Mouse (Mus musculus): ENCODE measurements at regions not wholly inside any gene's neighbourhood (a gene's known extent, or its start where the extent isn't known, plus 50 kb on each side); places are given as distances from the start of the nearest gene placed in this dataset.

DNA sequence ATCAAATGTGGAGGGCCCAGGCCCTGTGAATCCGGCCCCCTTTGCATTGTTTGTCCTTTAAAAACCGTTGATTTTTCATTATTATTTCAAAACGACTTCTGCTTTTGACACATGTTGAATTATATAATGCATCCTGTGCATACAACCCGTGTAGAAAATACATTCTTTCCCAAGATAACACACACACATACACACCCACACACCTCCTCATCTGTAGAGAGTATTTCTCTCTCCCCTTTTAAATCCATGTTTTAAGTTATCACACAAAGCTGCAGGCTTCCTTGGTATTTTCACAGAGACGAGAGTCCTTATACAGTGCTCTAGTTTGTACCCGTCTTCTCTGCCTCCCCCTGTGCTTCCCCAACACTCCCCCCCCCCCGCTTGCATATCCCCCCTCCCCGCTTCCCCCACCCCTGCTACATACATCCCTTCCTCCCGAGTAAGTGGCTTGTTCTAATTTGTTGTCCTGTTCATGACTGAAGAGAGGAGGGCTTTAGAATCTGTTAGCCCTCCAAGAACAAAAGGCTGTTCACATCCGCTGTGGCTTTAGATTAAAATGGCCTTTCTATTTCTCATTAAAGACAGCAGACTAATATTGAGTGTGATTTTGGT is 95.8 kb upstream of the Errfi1 start:
- 49% methylated on average over 10 of the region's 10 CpGs for WGBS
- DNase-seq: no peak
- H3K4me1 ChIP-seq (ENCODE audit: control insufficient read depth, insufficient read depth, low read length): no peaks in the 10 kb centered on the region; the same call in 1 of the 2 replicates
- TF ChIP-seq POLR2A (IDR thresholded peaks at IDR 0.05; ENCODE audit: borderline replicate concordance, insufficient read depth, low read length): no peak
- no peak for TF ChIP-seq CTCF (IDR thresholded peaks at IDR 0.05; ENCODE audit: borderline replicate concordance, insufficient read depth, low read depth, low read length)
- H3K27ac ChIP-seq (ENCODE audit: insufficient read depth, low read length): no peak overlapping the region
- H3K27me3 ChIP-seq (ENCODE audit: control insufficient read depth, insufficient read depth, low read length): no peaks in the 10 kb centered on the region
- H3K4me3 ChIP-seq (replicated peaks; ENCODE audit: insufficient read depth, low read depth, low read length): no peak overlapping the region

- WGBS: 78% methylated on average over 10 of the region's 10 CpGs
- no peak for TF ChIP-seq CTCF (IDR thresholded peaks at IDR 0.05; ENCODE audit: borderline replicate concordance, insufficient read depth, low read depth, low read length)
- no peak for TF ChIP-seq POLR2A (IDR thresholded peaks at IDR 0.05; ENCODE audit: borderline replicate concordance, insufficient read depth, low read length)
- no peak overlapping the region for H3K27ac ChIP-seq (ENCODE audit: insufficient read depth, low read length)
- H3K4me1 ChIP-seq (ENCODE audit: control insufficient read depth, insufficient read depth, low read length): no peaks in the 10 kb centered on the region; the same call in 1 of the 2 replicates
- DNase-seq: no peak
- H3K4me3 ChIP-seq (replicated peaks; ENCODE audit: insufficient read depth, low read depth, low read length): no peak overlapping the region
- H3K27me3 ChIP-seq (ENCODE audit: control insufficient read depth, insufficient read depth, low read length): no peaks in the 10 kb centered on the region
Observed at GRCm38 (mm10) chr4:150757291-150757741, 96.4 kb upstream of the Errfi1 start.

DNA sequence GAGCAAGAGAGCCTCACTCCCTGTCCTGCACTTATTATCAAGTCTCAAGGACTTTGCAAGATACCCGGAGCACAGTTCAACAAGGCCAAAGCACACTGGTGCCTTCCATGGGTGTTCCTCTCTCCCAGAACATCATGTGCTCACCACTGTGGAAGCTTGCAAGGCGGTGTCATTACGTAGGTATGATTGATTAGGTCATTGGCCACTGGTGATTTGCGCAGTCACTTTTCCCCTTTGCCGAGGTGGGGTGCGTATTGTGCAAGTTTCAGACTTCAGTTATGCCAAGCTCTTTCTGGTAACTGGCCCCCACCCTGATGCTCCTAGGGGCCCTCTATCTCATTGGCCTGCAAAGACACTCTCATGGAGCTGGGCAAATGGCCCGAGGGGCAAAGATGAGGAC is 98.3 kb upstream of the Errfi1 start:
- no peak for TF ChIP-seq CTCF (IDR thresholded peaks at IDR 0.05; ENCODE audit: borderline replicate concordance, insufficient read depth, low read depth, low read length)
- no peak for TF ChIP-seq POLR2A (IDR thresholded peaks at IDR 0.05; ENCODE audit: borderline replicate concordance, insufficient read depth, low read length)
- H3K27me3 ChIP-seq (ENCODE audit: control insufficient read depth, insufficient read depth, low read length): no peaks in the 10 kb centered on the region
- 95% methylated on average over 7 of the region's 7 CpGs for WGBS
- DNase-seq: no peak
- H3K4me1 ChIP-seq (ENCODE audit: control insufficient read depth, insufficient read depth, low read length): no peaks in the 10 kb centered on the region; the same call in 1 of the 2 replicates
- H3K27ac ChIP-seq (ENCODE audit: insufficient read depth, low read length): no peak overlapping the region
- H3K4me3 ChIP-seq (replicated peaks; ENCODE audit: insufficient read depth, low read depth, low read length): no peak overlapping the region

GRCm38 (mm10) chr4:150752151-150752550 is 100.2 kb upstream of the Slc45a1 start:
- Histone ChIP-seq H3K4me1 (ENCODE audit: control insufficient read depth, insufficient read depth, low read length) (no peaks in the 10 kb centered on the region), H3K27ac (ENCODE audit: insufficient read depth, low read length) (no peak overlapping the region), H3K27me3 (ENCODE audit: control insufficient read depth, insufficient read depth, low read length) (no peaks in the 10 kb centered on the region), H3K4me3 (replicated peaks; ENCODE audit: insufficient read depth, low read depth, low read length) (no peak overlapping the region)
- TF ChIP-seq POLR2A (IDR thresholded peaks at IDR 0.05; ENCODE audit: borderline replicate concordance, insufficient read depth, low read length): no peak
- no peak for TF ChIP-seq CTCF (IDR thresholded peaks at IDR 0.05; ENCODE audit: borderline replicate concordance, insufficient read depth, low read depth, low read length)
- DNase-seq: no peak
- WGBS: 88% methylated on average over 8 of the region's 8 CpGs

DNA sequence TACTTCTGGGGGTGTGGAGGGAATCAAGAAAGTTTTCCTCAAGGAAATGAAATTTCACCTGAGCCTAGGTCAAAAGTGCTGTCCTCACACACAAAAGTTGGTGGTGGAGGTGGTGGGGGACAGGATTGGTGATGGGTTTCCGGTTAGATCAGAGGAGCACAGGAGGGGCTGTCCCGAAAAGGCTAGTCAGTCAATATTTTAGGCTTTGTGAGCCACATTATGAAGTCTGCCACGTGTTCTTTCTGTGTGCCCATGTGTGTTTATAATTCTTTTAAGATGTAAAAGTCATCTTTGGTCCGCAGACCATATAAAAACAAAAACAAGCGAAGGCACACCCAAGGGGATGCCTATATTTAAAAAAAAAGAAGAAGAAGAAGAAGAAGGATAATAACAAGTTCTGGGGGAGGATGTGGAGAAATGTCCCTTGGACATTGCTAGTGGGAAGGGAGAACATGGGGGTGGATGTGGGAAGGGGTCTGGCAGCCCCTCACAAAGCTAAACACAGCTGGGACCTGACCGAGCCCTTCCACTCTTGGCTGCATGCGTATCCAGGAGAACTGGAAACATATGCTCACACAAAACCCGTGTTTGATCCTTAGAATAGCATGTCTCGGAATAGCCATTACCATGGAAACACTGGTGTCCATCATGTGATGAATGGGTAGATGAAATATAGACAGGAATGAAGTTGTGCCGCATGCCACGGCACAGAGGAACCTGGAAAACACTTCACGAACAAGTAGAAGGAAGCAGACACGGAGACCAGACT is 98.7 kb upstream of the Slc45a1 start:
- Histone ChIP-seq H3K4me1 (ENCODE audit: control insufficient read depth, insufficient read depth, low read length) (peaks cover 7% of the 10 kb centered on the region; the same call in 1 of the 2 replicates), H3K27me3 (ENCODE audit: control insufficient read depth, insufficient read depth, low read length) (no peaks in the 10 kb centered on the region), H3K27ac (ENCODE audit: insufficient read depth, low read length) (no peak overlapping the region), H3K4me3 (replicated peaks; ENCODE audit: insufficient read depth, low read depth, low read length) (no peak overlapping the region)
- 60% methylated on average over 13 of the region's 13 CpGs for WGBS
- TF ChIP-seq POLR2A (IDR thresholded peaks at IDR 0.05; ENCODE audit: borderline replicate concordance, insufficient read depth, low read length) (no peak), CTCF (IDR thresholded peaks at IDR 0.05; ENCODE audit: borderline replicate concordance, insufficient read depth, low read depth, low read length) (no peak)
- no peak for DNase-seq

GRCm38 (mm10) chr4:150749066-150749465 is 97.1 kb upstream of the Slc45a1 start:
- Histone ChIP-seq H3K4me1 (ENCODE audit: control insufficient read depth, insufficient read depth, low read length) (peaks cover 11% of the 10 kb centered on the region), H3K4me3 (replicated peaks; ENCODE audit: insufficient read depth, low read depth, low read length) (no peak overlapping the region), H3K27me3 (ENCODE audit: control insufficient read depth, insufficient read depth, low read length) (no peaks in the 10 kb centered on the region), H3K27ac (ENCODE audit: insufficient read depth, low read length) (no peak overlapping the region)
- DNase-seq: no peak
- 87% methylated on average over 8 of the region's 8 CpGs for WGBS
- TF ChIP-seq CTCF (IDR thresholded peaks at IDR 0.05; ENCODE audit: borderline replicate concordance, insufficient read depth, low read depth, low read length): no peak
- no peak for TF ChIP-seq POLR2A (IDR thresholded peaks at IDR 0.05; ENCODE audit: borderline replicate concordance, insufficient read depth, low read length)

DNA sequence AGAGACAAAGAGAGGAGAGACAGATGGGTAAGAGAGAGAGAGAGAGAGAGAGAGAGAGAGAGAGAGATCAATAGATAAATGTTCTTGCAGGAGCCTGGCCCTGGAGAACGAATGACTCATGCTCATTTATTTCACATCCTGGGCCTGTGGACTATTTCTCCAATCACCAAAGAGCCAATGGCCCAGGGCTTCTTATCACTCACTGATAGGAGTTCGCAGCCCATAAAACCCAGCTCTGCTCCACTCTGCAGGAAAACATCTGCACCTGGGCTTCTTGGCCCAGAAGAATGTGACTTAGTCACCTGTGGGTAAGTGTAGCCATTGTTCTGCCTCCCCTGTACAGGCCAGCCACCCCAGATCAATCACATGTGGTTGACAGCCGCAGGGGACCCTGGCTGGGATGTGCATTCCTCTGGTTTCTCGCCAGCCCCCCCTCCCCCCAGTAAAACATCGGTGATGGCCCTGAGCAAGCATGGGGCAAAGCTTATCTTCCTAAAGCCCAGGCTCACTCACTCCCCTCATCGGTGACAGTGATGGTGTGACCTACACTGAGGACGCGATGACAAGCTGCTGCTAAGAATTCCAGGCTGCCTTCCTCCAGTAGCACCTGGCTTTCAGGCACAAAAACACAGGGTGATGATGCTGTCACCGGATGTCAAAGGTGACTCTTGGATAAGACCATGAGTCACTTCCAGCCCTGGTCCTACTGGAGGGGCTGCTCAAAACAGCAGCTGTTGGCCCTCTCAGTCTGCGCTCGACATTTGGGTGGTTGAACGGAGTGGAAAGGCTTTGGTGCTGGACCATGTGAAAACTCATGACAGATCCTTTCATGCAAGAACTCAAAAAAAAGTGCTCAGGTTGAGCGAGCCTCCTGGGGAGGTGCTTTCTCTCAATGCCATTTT is 96.4 kb upstream of the Slc45a1 start:
- Histone ChIP-seq H3K4me3 (replicated peaks; ENCODE audit: insufficient read depth, low read depth, low read length) (no peak overlapping the region), H3K27ac (ENCODE audit: insufficient read depth, low read length) (no peak overlapping the region), H3K27me3 (ENCODE audit: control insufficient read depth, insufficient read depth, low read length) (no peaks in the 10 kb centered on the region), H3K4me1 (ENCODE audit: control insufficient read depth, insufficient read depth, low read length) (peaks cover 11% of the 10 kb centered on the region)
- WGBS: 79% methylated on average over 13 of the region's 13 CpGs
- DNase-seq: no peak
- no peak for TF ChIP-seq POLR2A (IDR thresholded peaks at IDR 0.05; ENCODE audit: borderline replicate concordance, insufficient read depth, low read length)
- TF ChIP-seq CTCF (IDR thresholded peaks at IDR 0.05; ENCODE audit: borderline replicate concordance, insufficient read depth, low read depth, low read length): no peak
